Mouse (Mus musculus): ENCODE results near the gene Nt5dc2. TPM values are rescaled to one million over a fixed set of nuclear protein-coding genes. Genes with fewer than 3 reads are reported as not detected.

Nt5dc2 gene
- 288 and 319 TPM in 2 replicates for polyA plus RNA-seq (2015; fragmentation: Nextera tagmentation; extraction: Ambion mirVana)

- Histone ChIP-seq H3K4me3 (ENCODE audit: low read length) (peak within 1 kb of the TSS; percentile 71), H3K27me3 (ENCODE audit: control insufficient read depth, insufficient read depth, low read length) (no peaks in the 10 kb centered on the region), H3K4me1 (ENCODE audit: control insufficient read depth, insufficient read depth, low read length) (peaks cover 50% of the 10 kb centered on the region), H3K36me3 (ENCODE audit: control insufficient read depth, insufficient read depth) (peaks cover 7% of the 10 kb centered on the region), H3K9me3 (replicated peaks; ENCODE audit: control insufficient read depth, low read length) (no peaks in the 10 kb centered on the region), H3K9ac (ENCODE audit: low read length) (peak within 1 kb of the TSS; percentile 86), H3K27ac (ENCODE audit: low read length) (peak within 1 kb of the TSS; percentile 83), H3K4me2 (ENCODE audit: low read depth, low read length) (peak within 1 kb of the TSS; percentile 78)
- whole genome bisulfite sequencing = 3% methylated on average over 45 of the region's 63 CpGs
- ATAC-seq (replicated peaks; ENCODE audit: extremely low read depth, insufficient read depth, low FRiP score) = peak; percentile 77
These were observed at the start of gene Nt5dc2 for GRCm38 (mm10) chr14:31130236-31131220. TSS of gene Nt5dc2 (plus strand) at chr14:31131053.

- Histone ChIP-seq H3K4me3 (ENCODE audit: low read length) (no peak overlapping the region), H3K27ac (ENCODE audit: low read length) (no peak overlapping the region), H3K27me3 (ENCODE audit: control insufficient read depth, insufficient read depth, low read length) (no peaks in the 10 kb centered on the region), H3K36me3 (ENCODE audit: control insufficient read depth, insufficient read depth) (peaks cover 38% of the 10 kb centered on the region), H3K4me2 (ENCODE audit: low read depth, low read length) (no peak overlapping the region), H3K4me1 (ENCODE audit: control insufficient read depth, insufficient read depth, low read length) (no peaks in the 10 kb centered on the region), H3K9ac (ENCODE audit: low read length) (no peak overlapping the region), H3K9me3 (replicated peaks; ENCODE audit: control insufficient read depth, low read length) (peaks cover 5% of the 10 kb centered on the region)
- ATAC-seq (replicated peaks; ENCODE audit: extremely low read depth, insufficient read depth, low FRiP score) = no peak
These were observed 49.7 kb upstream of the Nt5dc2 start for GRCm38 (mm10) chr14:31081147-31081546.

- Histone ChIP-seq H3K4me1 (ENCODE audit: control insufficient read depth, insufficient read depth, low read length) (peaks cover 5% of the 10 kb centered on the region), H3K36me3 (ENCODE audit: control insufficient read depth, insufficient read depth) (peaks cover 49% of the 10 kb centered on the region), H3K27ac (ENCODE audit: low read length) (no peak overlapping the region), H3K9ac (ENCODE audit: low read length) (no peak overlapping the region), H3K4me2 (ENCODE audit: low read depth, low read length) (no peak overlapping the region), H3K4me3 (ENCODE audit: low read length) (no peak overlapping the region), H3K9me3 (replicated peaks; ENCODE audit: control insufficient read depth, low read length) (no peaks in the 10 kb centered on the region), H3K27me3 (ENCODE audit: control insufficient read depth, insufficient read depth, low read length) (no peaks in the 10 kb centered on the region)
- ATAC-seq (replicated peaks; ENCODE audit: extremely low read depth, insufficient read depth, low FRiP score) = no peak
- 81% methylated on average over 6 of the region's 6 CpGs for WGBS
These were observed 43.4 kb upstream of the Nt5dc2 start for GRCm38 (mm10) chr14:31087433-31087832.

GRCm38 (mm10) chr14:31088515-31088914, 42.3 kb upstream of the Nt5dc2 start:
- Histone ChIP-seq H3K27me3 (ENCODE audit: control insufficient read depth, insufficient read depth, low read length) (no peaks in the 10 kb centered on the region), H3K9me3 (replicated peaks; ENCODE audit: control insufficient read depth, low read length) (no peaks in the 10 kb centered on the region), H3K27ac (ENCODE audit: low read length) (no peak overlapping the region), H3K4me2 (ENCODE audit: low read depth, low read length) (no peak overlapping the region), H3K4me1 (ENCODE audit: control insufficient read depth, insufficient read depth, low read length) (peaks cover 5% of the 10 kb centered on the region), H3K36me3 (ENCODE audit: control insufficient read depth, insufficient read depth) (peaks cover 45% of the 10 kb centered on the region), H3K9ac (ENCODE audit: low read length) (no peak overlapping the region), H3K4me3 (ENCODE audit: low read length) (no peak overlapping the region)
- no peak for ATAC-seq (replicated peaks; ENCODE audit: extremely low read depth, insufficient read depth, low FRiP score)
- 95% methylated on average over 2 of the region's 2 CpGs for WGBS

GRCm38 (mm10) chr14:31089918-31090317, 40.9 kb upstream of the Nt5dc2 start:
- Histone ChIP-seq H3K36me3 (ENCODE audit: control insufficient read depth, insufficient read depth) (peaks cover 41% of the 10 kb centered on the region), H3K27me3 (ENCODE audit: control insufficient read depth, insufficient read depth, low read length) (no peaks in the 10 kb centered on the region), H3K27ac (ENCODE audit: low read length) (no peak overlapping the region), H3K9ac (ENCODE audit: low read length) (no peak overlapping the region), H3K4me3 (ENCODE audit: low read length) (no peak overlapping the region), H3K4me1 (ENCODE audit: control insufficient read depth, insufficient read depth, low read length) (peaks cover 5% of the 10 kb centered on the region), H3K4me2 (ENCODE audit: low read depth, low read length) (no peak overlapping the region), H3K9me3 (replicated peaks; ENCODE audit: control insufficient read depth, low read length) (no peaks in the 10 kb centered on the region)
- WGBS = 79% methylated on average over 1 of the region's 1 CpGs
- ATAC-seq (replicated peaks; ENCODE audit: extremely low read depth, insufficient read depth, low FRiP score) = no peak

GRCm38 (mm10) chr14:31105156-31105555, 25.7 kb upstream of the Nt5dc2 start:
- no peak overlapping the region for H3K27ac ChIP-seq (ENCODE audit: low read length)
- peaks cover 4% of the 10 kb centered on the region; the same call in 1 of the 2 replicates for H3K4me1 ChIP-seq (ENCODE audit: control insufficient read depth, insufficient read depth, low read length)
- no peak overlapping the region for H3K9ac ChIP-seq (ENCODE audit: low read length)
- H3K4me2 ChIP-seq (ENCODE audit: low read depth, low read length) = no peak overlapping the region
- no peak overlapping the region for H3K4me3 ChIP-seq (ENCODE audit: low read length)
- no peaks in the 10 kb centered on the region for H3K27me3 ChIP-seq (ENCODE audit: control insufficient read depth, insufficient read depth, low read length)
- no peak for ATAC-seq (replicated peaks; ENCODE audit: extremely low read depth, insufficient read depth, low FRiP score)
- WGBS = 80% methylated on average over 2 of the region's 2 CpGs
- H3K9me3 ChIP-seq (replicated peaks; ENCODE audit: control insufficient read depth, low read length) = no peaks in the 10 kb centered on the region
- peaks cover 40% of the 10 kb centered on the region for H3K36me3 ChIP-seq (ENCODE audit: control insufficient read depth, insufficient read depth)

- H3K9ac ChIP-seq (ENCODE audit: low read length) = no peak overlapping the region
- H3K4me3 ChIP-seq (ENCODE audit: low read length) = no peak overlapping the region
- H3K36me3 ChIP-seq (ENCODE audit: control insufficient read depth, insufficient read depth) = peaks cover 42% of the 10 kb centered on the region
- no peaks in the 10 kb centered on the region for H3K27me3 ChIP-seq (ENCODE audit: control insufficient read depth, insufficient read depth, low read length)
- ATAC-seq (replicated peaks; ENCODE audit: extremely low read depth, insufficient read depth, low FRiP score) = no peak
- 55% methylated on average over 3 of the region's 3 CpGs for whole genome bisulfite sequencing
- no peak overlapping the region for H3K4me2 ChIP-seq (ENCODE audit: low read depth, low read length)
- H3K27ac ChIP-seq (ENCODE audit: low read length) = no peak overlapping the region
- no peaks in the 10 kb centered on the region for H3K9me3 ChIP-seq (replicated peaks; ENCODE audit: control insufficient read depth, low read length)
- H3K4me1 ChIP-seq (ENCODE audit: control insufficient read depth, insufficient read depth, low read length) = 0 out of 2 replicates have a peak, but pooled peaks cover 2% of the 10 kb centered on the region
These were observed 20.2 kb upstream of the Nt5dc2 start for GRCm38 (mm10) chr14:31110613-31111012.

- peaks cover 34% of the 10 kb centered on the region for H3K36me3 ChIP-seq (ENCODE audit: control insufficient read depth, insufficient read depth)
- H3K9me3 ChIP-seq (replicated peaks; ENCODE audit: control insufficient read depth, low read length) = no peaks in the 10 kb centered on the region
- peaks cover 2% of the 10 kb centered on the region; the same call in 1 of the 2 replicates for H3K4me1 ChIP-seq (ENCODE audit: control insufficient read depth, insufficient read depth, low read length)
- H3K9ac ChIP-seq (ENCODE audit: low read length) = no peak overlapping the region
- no peaks in the 10 kb centered on the region for H3K27me3 ChIP-seq (ENCODE audit: control insufficient read depth, insufficient read depth, low read length)
- no peak overlapping the region for H3K4me2 ChIP-seq (ENCODE audit: low read depth, low read length)
- ATAC-seq (replicated peaks; ENCODE audit: extremely low read depth, insufficient read depth, low FRiP score) = no peak
- H3K4me3 ChIP-seq (ENCODE audit: low read length) = no peak overlapping the region
- WGBS = 68% methylated on average over 5 of the region's 5 CpGs
- no peak overlapping the region for H3K27ac ChIP-seq (ENCODE audit: low read length)
These were observed 18.7 kb upstream of the Nt5dc2 start for GRCm38 (mm10) chr14:31112187-31112586.

- H3K4me2 ChIP-seq (ENCODE audit: low read depth, low read length) = no peak overlapping the region
- no peak for ATAC-seq (replicated peaks; ENCODE audit: extremely low read depth, insufficient read depth, low FRiP score)
- H3K36me3 ChIP-seq (ENCODE audit: control insufficient read depth, insufficient read depth) = peaks cover 32% of the 10 kb centered on the region
- WGBS = 51% methylated on average over 3 of the region's 3 CpGs
- no peak overlapping the region for H3K27ac ChIP-seq (ENCODE audit: low read length)
- no peaks in the 10 kb centered on the region for H3K9me3 ChIP-seq (replicated peaks; ENCODE audit: control insufficient read depth, low read length)
- no peak overlapping the region for H3K9ac ChIP-seq (ENCODE audit: low read length)
- H3K27me3 ChIP-seq (ENCODE audit: control insufficient read depth, insufficient read depth, low read length) = no peaks in the 10 kb centered on the region
- no peak overlapping the region for H3K4me3 ChIP-seq (ENCODE audit: low read length)
- H3K4me1 ChIP-seq (ENCODE audit: control insufficient read depth, insufficient read depth, low read length) = peaks cover 2% of the 10 kb centered on the region; the same call in 1 of the 2 replicates
These were observed 16.8 kb upstream of the Nt5dc2 start for GRCm38 (mm10) chr14:31114011-31114410.

All from heart, embryonic 16.5 days (tissue).